Mouse (Mus musculus) kidney, embryonic 14.5 days (tissue): ENCODE data around the gene Nsa2. TPM values are rescaled to one million over a fixed set of nuclear protein-coding genes. Genes with fewer than 3 reads are reported as not detected.

Source experiments
- ATAC-seq: fragments of 200-750 bp; cut with Nextera tagmentation; 2 replicates; pipeline ENCODE4 v1.8.0; 2017; ENCODE audit warnings: moderate number of reproducible peaks, mild to moderate bottlenecking, moderate TSS enrichment, moderate library complexity; ENCODE audit not compliant: low FRiP score, low TSS enrichment
- H3K27ac ChIP-seq: fragments of 300-500 bp; sonication (generic); 2 replicates; pipeline ENCODE4 v1.5.1; 2014; ENCODE audit warnings: low read depth, mild to moderate bottlenecking, low read length, moderate library complexity, mixed read lengths
- H3K27me3 ChIP-seq: fragments of 300-500 bp; sonication (generic); 2 replicates; pipeline ENCODE4 v1.6.1; 2014; ENCODE audit warnings: mild to moderate bottlenecking, low read length; ENCODE audit not compliant: control insufficient read depth, insufficient read depth
- H3K36me3 ChIP-seq: fragments of 300-500 bp; sonication (generic); 2 replicates; pipeline ENCODE4 v1.6.1; 2014; ENCODE audit warnings: low read length, mixed read lengths; ENCODE audit not compliant: control insufficient read depth, insufficient read depth
- H3K4me1 ChIP-seq: fragments of 300-500 bp; sonication (generic); 2 replicates; pipeline ENCODE4 v1.6.1; 2014; ENCODE audit warnings: low read length, mixed read lengths; ENCODE audit not compliant: control insufficient read depth, insufficient read depth
- H3K4me2 ChIP-seq: fragments of 300-500 bp; sonication (generic); replicated peaks from 2 replicates; pipeline ENCODE4 v1.6.1; 2014; ENCODE audit warnings: low read depth, mild to moderate bottlenecking, low read length
- H3K4me3 ChIP-seq: fragments of 300-500 bp; sonication (generic); 2 replicates; pipeline ENCODE4 v1.5.1; 2014; ENCODE audit warnings: mild to moderate bottlenecking, low read length
- H3K9ac ChIP-seq: fragments of 300-500 bp; sonication (generic); 2 replicates; pipeline ENCODE4 v1.6.1; 2014; ENCODE audit warnings: low read depth, mild to moderate bottlenecking, low read length, moderate library complexity
- H3K9me3 ChIP-seq: fragments of 300-500 bp; sonication (generic); 2 replicates; pipeline ENCODE4 v1.6.1; 2016; ENCODE audit warnings: low read length; ENCODE audit not compliant: control insufficient read depth
- WGBS: fragments of 180-500 bp; shearing (Covaris S2); extraction: QIAGEN DNeasy Blood & Tissue Kit; methylation state at CpG from one replicate; pipeline ENCODE4 v1.1.7; 2014; 5-methylcytosine and 5-hydroxymethylcytosine counted together
- polyA plus RNA-seq: library from polyadenylated mRNA; unstranded; fragments of >200 nt; fragmentation: Nextera tagmentation; extraction: Ambion mirVana; gene quantifications from 2 replicates; pipeline ENCODE4 v1.2.1, GENCODE M21; 2014

The Nsa2 gene
- 77.1 and 100 TPM in 2 replicates for polyA plus RNA-seq

GRCm38 (mm10) chr13:97137466-97138400, at the start of gene Nsa2, which contains the start of gene Gfm2:
Gene Nsa2, minus strand, starts transcription at chr13:97137937.
Gene Gfm2, plus strand, starts transcription at chr13:97137937.
- Histone ChIP-seq H3K4me2 (peak within 1 kb of the TSS; percentile 78), H3K27me3 (no peaks in the 10 kb centered on the region), H3K4me3 (peak within 1 kb of the TSS; percentile 90), H3K4me1 (peaks cover 10% of the 10 kb centered on the region; the same call in 1 of the 2 replicates), H3K36me3 (peaks cover 32% of the 10 kb centered on the region), H3K27ac (peak within 1 kb of the TSS; percentile 8; the same call in 1 of the 2 replicates), H3K9me3 (no peaks in the 10 kb centered on the region), H3K9ac (peak within 1 kb of the TSS; percentile 68)
- WGBS, result under 1% methylated on average over 57 of the region's 57 CpGs
- ATAC-seq, result peak; percentile 97

DNA sequence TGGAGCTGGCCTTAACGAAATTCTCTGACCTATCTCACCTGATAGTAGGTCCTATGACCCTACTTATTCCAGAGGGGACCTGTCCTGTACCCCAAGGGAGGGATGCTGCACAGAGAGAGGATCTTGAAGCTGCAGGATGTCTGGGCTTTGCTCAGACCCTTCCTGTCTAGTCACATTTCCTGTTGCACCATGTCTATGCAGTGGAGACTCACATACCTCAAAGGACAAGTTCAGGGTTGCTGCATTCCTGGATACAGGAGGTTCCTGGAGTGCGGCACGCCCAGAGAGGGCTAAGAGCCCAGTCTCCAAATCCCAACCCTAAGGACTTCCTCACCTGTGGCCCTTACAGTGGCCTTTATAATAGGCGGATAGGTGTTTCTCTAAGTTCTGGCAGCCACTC, 48.6 kb upstream of the Nsa2 start:
- no peaks in the 10 kb centered on the region for H3K4me1 ChIP-seq
- no peak overlapping the region for H3K4me2 ChIP-seq
- WGBS, result 85% methylated on average over 4 of the region's 4 CpGs
- H3K36me3 ChIP-seq, result 0 out of 2 replicates have a peak, but pooled peaks cover under 1% of the 10 kb centered on the region
- no peak overlapping the region for H3K27ac ChIP-seq
- no peak overlapping the region for H3K4me3 ChIP-seq
- no peaks in the 10 kb centered on the region for H3K9me3 ChIP-seq
- H3K27me3 ChIP-seq, result no peaks in the 10 kb centered on the region
- no peak overlapping the region for H3K9ac ChIP-seq
- no peak for ATAC-seq

- Histone ChIP-seq H3K4me1 (no peaks in the 10 kb centered on the region), H3K4me2 (no peak overlapping the region), H3K27ac (no peak overlapping the region), H3K27me3 (no peaks in the 10 kb centered on the region), H3K4me3 (no peak overlapping the region), H3K9me3 (no peaks in the 10 kb centered on the region), H3K36me3 (peaks cover 15% of the 10 kb centered on the region), H3K9ac (no peak overlapping the region)
- ATAC-seq, result no peak
- WGBS, result 69% methylated on average over 5 of the region's 5 CpGs
These were observed 46.9 kb upstream of the Nsa2 start for GRCm38 (mm10) chr13:97184656-97185055.

GRCm38 (mm10) chr13:97184168-97184567, 46.4 kb upstream of the Nsa2 start:
- Histone ChIP-seq H3K27ac (no peak overlapping the region), H3K9ac (no peak overlapping the region), H3K4me2 (no peak overlapping the region), H3K4me1 (no peaks in the 10 kb centered on the region), H3K27me3 (no peaks in the 10 kb centered on the region), H3K9me3 (no peaks in the 10 kb centered on the region), H3K36me3 (peaks cover 19% of the 10 kb centered on the region), H3K4me3 (no peak overlapping the region)
- WGBS, result 72% methylated on average over 2 of the region's 2 CpGs
- ATAC-seq, result no peak

DNA sequence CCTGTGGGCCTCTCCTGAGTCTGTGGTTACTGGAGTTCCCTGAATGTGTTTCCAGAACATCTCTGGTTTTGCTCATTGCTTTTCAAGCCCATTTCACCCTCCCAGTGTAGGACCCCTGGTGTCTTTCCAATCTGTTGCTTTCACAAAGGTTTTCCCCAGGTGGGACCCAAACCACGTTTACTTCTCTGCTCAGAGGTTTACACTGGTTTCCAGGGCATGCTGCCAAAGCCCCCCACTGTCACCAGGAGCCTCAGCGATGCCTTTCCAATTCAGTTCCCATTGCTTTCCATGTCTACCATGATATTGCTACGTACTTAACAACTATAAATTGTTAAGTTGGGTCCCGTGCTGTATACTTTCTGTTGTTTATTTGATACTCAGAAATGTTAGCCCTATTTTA, 45.1 kb upstream of the Nsa2 start:
- 80% methylated on average over 4 of the region's 4 CpGs for WGBS
- Histone ChIP-seq H3K27ac (no peak overlapping the region), H3K4me3 (no peak overlapping the region), H3K36me3 (peaks cover 32% of the 10 kb centered on the region), H3K9ac (no peak overlapping the region), H3K27me3 (no peaks in the 10 kb centered on the region), H3K4me1 (no peaks in the 10 kb centered on the region), H3K4me2 (no peak overlapping the region), H3K9me3 (no peaks in the 10 kb centered on the region)
- ATAC-seq, result no peak

GRCm38 (mm10) chr13:97180113-97180828, 42.5 kb upstream of the Nsa2 start:
- Histone ChIP-seq H3K36me3 (peaks cover 53% of the 10 kb centered on the region), H3K4me2 (no peak overlapping the region), H3K9me3 (no peaks in the 10 kb centered on the region), H3K4me1 (no peaks in the 10 kb centered on the region), H3K9ac (no peak overlapping the region), H3K4me3 (no peak overlapping the region), H3K27ac (no peak overlapping the region), H3K27me3 (no peaks in the 10 kb centered on the region)
- 86% methylated on average over 6 of the region's 6 CpGs for WGBS
- no peak for ATAC-seq

GRCm38 (mm10) chr13:97178943-97179342, 41.2 kb upstream of the Nsa2 start:
- Histone ChIP-seq H3K4me3 (no peak overlapping the region), H3K9ac (no peak overlapping the region), H3K27me3 (no peaks in the 10 kb centered on the region), H3K27ac (no peak overlapping the region), H3K4me2 (no peak overlapping the region), H3K9me3 (no peaks in the 10 kb centered on the region), H3K36me3 (peaks cover 67% of the 10 kb centered on the region), H3K4me1 (no peaks in the 10 kb centered on the region)
- WGBS, result 87% methylated on average over 7 of the region's 7 CpGs
- no peak for ATAC-seq

DNA sequence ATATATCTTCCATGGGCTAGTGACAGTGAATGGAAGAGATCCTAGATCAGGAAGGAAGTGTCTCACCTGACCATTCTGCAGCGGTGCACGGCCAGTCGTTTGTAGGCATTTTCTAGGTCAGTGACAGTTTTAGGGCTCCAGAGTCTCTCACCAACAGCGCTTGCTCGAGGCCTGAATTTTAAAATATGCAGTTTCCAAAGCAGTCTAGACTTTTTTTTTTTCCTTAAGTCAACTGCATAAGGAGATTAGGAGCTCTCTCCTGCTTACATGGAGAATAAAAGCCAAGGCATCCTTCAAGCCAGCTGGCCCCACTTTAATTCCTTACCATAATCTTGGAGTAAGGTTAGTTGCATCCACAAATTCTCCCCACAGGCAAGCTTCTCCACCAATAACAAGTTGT, 39.0 kb upstream of the Nsa2 start:
- 75% methylated on average over 5 of the region's 5 CpGs for WGBS
- no peaks in the 10 kb centered on the region for H3K9me3 ChIP-seq
- no peak overlapping the region for H3K27ac ChIP-seq
- H3K4me2 ChIP-seq, result no peak overlapping the region
- ATAC-seq, result no peak
- no peak overlapping the region for H3K4me3 ChIP-seq
- H3K27me3 ChIP-seq, result no peaks in the 10 kb centered on the region
- no peaks in the 10 kb centered on the region for H3K4me1 ChIP-seq
- H3K9ac ChIP-seq, result no peak overlapping the region
- peaks cover 87% of the 10 kb centered on the region for H3K36me3 ChIP-seq
